ENCODE assay signal across 22 mouse cellular contexts in the genomic region with DNA sequence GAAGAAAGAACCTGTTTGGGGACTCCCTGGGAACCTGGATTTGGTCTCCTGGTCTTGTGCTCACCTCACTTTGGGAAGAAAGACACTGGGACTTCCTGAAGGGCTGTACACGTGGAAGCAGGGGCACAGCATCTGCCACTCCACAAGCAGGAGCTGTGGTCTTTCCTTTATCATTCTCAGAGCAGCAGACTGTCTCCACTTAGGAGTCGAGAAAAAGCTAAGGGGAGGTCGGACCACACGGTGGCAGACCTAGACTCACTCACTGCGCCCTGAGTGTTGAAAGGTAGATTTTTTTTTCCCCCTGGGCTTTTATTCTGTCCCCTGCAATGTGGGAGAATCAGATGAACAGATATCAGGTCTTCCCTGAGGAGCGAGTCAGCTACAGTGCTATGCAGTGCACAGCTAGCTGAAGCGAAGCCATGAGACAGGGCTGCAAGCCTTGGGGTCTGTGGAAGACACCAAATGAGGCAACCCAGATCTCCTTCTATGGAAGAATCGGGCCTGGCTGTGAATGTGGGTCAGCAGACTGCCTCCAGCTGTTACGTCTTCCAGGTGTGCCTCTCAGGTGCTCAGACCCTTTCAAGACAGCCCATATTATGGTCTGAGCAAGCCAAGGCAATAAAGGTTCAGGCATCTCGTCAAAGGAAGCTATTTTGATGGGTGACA. TPM values are rescaled to one million over a fixed set of nuclear protein-coding genes. Genes with fewer than 3 reads are reported as not detected.
DNase-seq lines count a peak whose midpoint lies in the region; ATAC-seq and TF ChIP-seq lines count a peak whose summit lies in the region.
"Had no signal": no experiment of that assay in that cellular context is flagged by ENCODE, and none has a peak within 500 bp of the region (broad histone marks: within the 10 kb centered on the region; RNA-seq: fewer than 3 reads in every experiment).

No protein-coding gene starts in this region.

- H3K4me3 ChIP-seq in heart, postnatal 0 days (ENCODE audit: low read depth, low read length) = no peak overlapping the region
- no peak overlapping the region for H3K4me3 ChIP-seq in liver, postnatal 0 days (ENCODE audit: low read depth, low read length)
- H3K4me3 ChIP-seq in liver, embryonic 12.5 days = no peak overlapping the region
- H3K4me3 ChIP-seq: embryonic facial prominence, embryonic 15.5 days; erythroblast, embryonic 14.5 days; forebrain, embryonic 10.5 days; heart, adult 2 months; hindbrain, embryonic 12.5 days had no signal

- H3K9ac ChIP-seq in heart, postnatal 0 days (replicated peaks; ENCODE audit: low read depth, low read length) = no peak overlapping the region
- no peak overlapping the region for H3K9ac ChIP-seq in liver, postnatal 0 days (replicated peaks)
- no peak overlapping the region for H3K9ac ChIP-seq in liver, embryonic 12.5 days
- H3K9ac ChIP-seq: embryonic facial prominence, embryonic 15.5 days; hindbrain, embryonic 12.5 days had no signal

- H3K27me3 ChIP-seq in heart, postnatal 0 days (ENCODE audit: control insufficient read depth, insufficient read depth, low read length) = no peaks in the 10 kb centered on the region
- H3K27me3 ChIP-seq in liver, postnatal 0 days (ENCODE audit: insufficient read depth, low read length) = no peaks in the 10 kb centered on the region
- H3K27me3 ChIP-seq in liver, embryonic 12.5 days (replicated peaks) = 0 out of 2 replicates have a peak, but pooled peaks cover 3% of the 10 kb centered on the region
- H3K27me3 ChIP-seq: embryonic facial prominence, embryonic 15.5 days; hindbrain, embryonic 12.5 days had no signal

- intact Hi-C loops in heart, postnatal 14 days (cut with DNase I) = no loop called here

- TF ChIP-seq CTCF in heart, postnatal 0 days (IDR thresholded peaks at IDR 0.05; ENCODE audit: low read depth) = peak; percentile 22; the same call in 1 of the 2 replicates
- TF ChIP-seq CTCF in liver, postnatal 0 days (IDR thresholded peaks at IDR 0.05; ENCODE audit: low read depth) = no peak

- H3K27ac ChIP-seq in heart, postnatal 0 days (ENCODE audit: low read depth) = no peak overlapping the region
- no peak overlapping the region for H3K27ac ChIP-seq in liver, postnatal 0 days (ENCODE audit: low read depth)
- H3K27ac ChIP-seq in liver, embryonic 12.5 days = no peak overlapping the region
- H3K27ac ChIP-seq: embryonic facial prominence, embryonic 15.5 days; forebrain, embryonic 10.5 days; heart, adult 2 months; hindbrain, embryonic 12.5 days had no signal

- H3K4me1 ChIP-seq in heart, postnatal 0 days (ENCODE audit: control insufficient read depth, insufficient read depth) = peaks cover 3% of the 10 kb centered on the region
- H3K4me1 ChIP-seq in liver, postnatal 0 days (ENCODE audit: insufficient read depth) = no peaks in the 10 kb centered on the region
- H3K4me1 ChIP-seq in liver, embryonic 12.5 days = no peaks in the 10 kb centered on the region
- H3K4me1 ChIP-seq: embryonic facial prominence, embryonic 15.5 days; forebrain, embryonic 10.5 days; hindbrain, embryonic 12.5 days had no signal

- no peak for DNase-seq in heart, postnatal 0 days (ENCODE audit: low spot score)
- DNase-seq in heart, postnatal 14 days = no peak
- DNase-seq in liver, postnatal 0 days = peak; percentile 7
- DNase-seq in ovary, postnatal 10 days (ENCODE audit: low spot score) = peak; percentile 0
- no peak for DNase-seq in ovary, postnatal 14 days (ENCODE audit: low spot score)
- DNase-seq: adrenal gland, postnatal 10 days; cerebellum, adult 11 months; cerebellum, adult 8-10 months; cerebellum, postnatal 14 days; embryo, embryonic 11 days; gastrocnemius, postnatal 10 days; heart, postnatal 36 days had no signal

- ATAC-seq in heart, postnatal 0 days (ENCODE audit: insufficient read depth, low read depth) = no peak
- ATAC-seq in liver, postnatal 0 days = no peak
- no peak for ATAC-seq in liver, embryonic 12.5 days
- ATAC-seq: forebrain, embryonic 16.5 days; hindbrain, embryonic 16.5 days; inflammation-experienced regulatory T-cells, adult 6 months had no signal

- WGBS in heart, postnatal 0 days = 62% methylated on average over 10 of the region's 10 CpGs
- WGBS in liver, postnatal 0 days (ENCODE audit: insufficient replicate concordance) = 59% methylated on average over 10 of the region's 10 CpGs
- WGBS in liver, embryonic 12.5 days (ENCODE audit: insufficient replicate concordance) = 46% methylated on average over 10 of the region's 10 CpGs

- no peak overlapping the region for H3K4me2 ChIP-seq in heart, postnatal 0 days (ENCODE audit: low read depth, low read length)
- H3K4me2 ChIP-seq in liver, postnatal 0 days (ENCODE audit: low read depth, low read length) = no peak overlapping the region
- no peak overlapping the region for H3K4me2 ChIP-seq in liver, embryonic 12.5 days
- H3K4me2 ChIP-seq: embryonic facial prominence, embryonic 15.5 days; hindbrain, embryonic 12.5 days had no signal

- H3K36me3 ChIP-seq in heart, postnatal 0 days (replicated peaks; ENCODE audit: control insufficient read depth, insufficient read depth, low read length) = no peaks in the 10 kb centered on the region
- no peaks in the 10 kb centered on the region for H3K36me3 ChIP-seq in liver, postnatal 0 days (replicated peaks; ENCODE audit: insufficient read depth, low read length)
- H3K36me3 ChIP-seq in liver, embryonic 12.5 days = no peaks in the 10 kb centered on the region
- H3K36me3 ChIP-seq: embryonic facial prominence, embryonic 15.5 days; forebrain, embryonic 10.5 days; G1E; hindbrain, embryonic 12.5 days had no signal

- TF ChIP-seq EP300 in heart, postnatal 0 days (IDR thresholded peaks at IDR 0.05; ENCODE audit: low read depth) = no peak
- TF ChIP-seq EP300 in liver, postnatal 0 days (IDR thresholded peaks at IDR 0.05; ENCODE audit: low read depth) = no peak

- H3K9me3 ChIP-seq in heart, postnatal 0 days (replicated peaks; ENCODE audit: control insufficient read depth, low read length) = no peaks in the 10 kb centered on the region
- no peaks in the 10 kb centered on the region for H3K9me3 ChIP-seq in liver, postnatal 0 days (ENCODE audit: low read length)
- H3K9me3 ChIP-seq in liver, embryonic 12.5 days (replicated peaks) = no peaks in the 10 kb centered on the region
- H3K9me3 ChIP-seq: embryonic facial prominence, embryonic 15.5 days; forebrain, embryonic 10.5 days; hindbrain, embryonic 12.5 days had no signal

RNA-seq across cellular contexts. Expression of a gene that starts 11.7 kb away (rescaled TPM):
- 453 and 478 TPM in 2 replicates for total RNA-seq in heart, postnatal 0 days (2014; rRNA removed; ENCODE audit: low replicate concordance)
- polyA plus RNA-seq in heart, postnatal 0 days (2015; fragmentation: Nextera tagmentation; extraction: Ambion mirVana) = 28.5 and 31.1 TPM in 2 replicates
- total RNA-seq in heart, postnatal 14 days (2021) = 100 to 1,000 TPM; 318 to 323 TPM
- 0.79 and 0.94 TPM in 2 replicates for polyA plus RNA-seq in liver, postnatal 0 days (2015; fragmentation: Nextera tagmentation; extraction: Ambion mirVana)
- polyA plus RNA-seq in liver, embryonic 12.5 days (2016; fragmentation: Nextera tagmentation; extraction: Ambion mirVana) = 1.4 TPM in 2 replicates

Comparison
In these comparisons a context has a peak if more than half of its experiments do, and no peak if none do; other contexts are left out.
1. DNase-seq: peak in liver, postnatal 0 days (single experiment) and ovary, postnatal 10 days (single experiment); none in heart, postnatal 0 days (single experiment), heart, postnatal 14 days (0 of 2) and ovary, postnatal 14 days (single experiment).
2. RNA of a gene that starts 11.7 kb away (polyA plus RNA-seq): 28.5 to 31.1 TPM in heart, postnatal 0 days; 1.4 TPM in liver, embryonic 12.5 days and 0.79 to 0.94 TPM in liver, postnatal 0 days; every median in the first group is over 10 times any median in the second.